Mouse (Mus musculus) cortical plate, adult 2 months (tissue): ENCODE measurements around the gene Gm3043. TPM values are rescaled to one million over a fixed set of nuclear protein-coding genes. Genes with fewer than 3 reads are reported as not detected.
"Not testable (repeated sequence)": the region's sequence is repeated elsewhere in the genome, so short reads cannot be mapped to it uniquely, and the experiment has no call there.

Experiments used
- H3K27ac ChIP-seq: fragments of 200-500 bp; 2 replicates; pipeline ENCODE4 v1.5.1; 2012; ENCODE audit warnings: low read length, control low read depth, inconsistent platforms; ENCODE audit not compliant: insufficient read depth
- H3K4me1 ChIP-seq: fragments of 200-500 bp; 2 replicates; pipeline ENCODE4 v1.6.1; 2011; ENCODE audit warnings: low read length; ENCODE audit not compliant: control insufficient read depth, insufficient read depth
- H3K4me3 ChIP-seq: fragments of 200-500 bp; 2 replicates; pipeline ENCODE4 v1.5.1; 2011; ENCODE audit warnings: mild to moderate bottlenecking, low read length, control low read depth; ENCODE audit not compliant: insufficient read depth
- polyA plus RNA-seq: library from polyadenylated mRNA; depleted of rRNA; stranded (reverse); fragments of >200 nt; gene quantifications from 2 replicates; pipeline ENCODE4 v1.2.3, GENCODE M21; 2012; rRNA removed

Gm3043 gene
- polyA plus RNA-seq = not detected in 2 replicates

DNA sequence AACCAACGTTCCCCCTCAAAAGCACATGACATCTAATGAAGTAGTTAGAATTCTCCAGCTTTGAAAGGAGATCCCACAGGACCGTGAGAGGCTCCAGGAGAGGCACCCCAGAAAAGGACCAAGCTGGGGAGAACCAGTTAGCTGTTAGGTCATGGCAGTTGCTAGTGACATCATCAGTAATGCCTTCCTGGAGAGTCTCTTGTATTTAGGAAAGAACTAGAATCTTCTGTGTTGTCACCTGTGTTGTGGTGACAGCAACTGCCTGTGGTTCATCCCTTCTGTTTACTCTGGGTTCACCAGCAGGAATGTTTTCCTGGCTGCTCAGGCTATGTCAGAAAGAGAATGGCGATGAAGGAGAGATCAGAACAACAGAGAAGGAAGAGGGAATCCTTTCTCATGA is at the start of gene Gm3043:
TSS of gene Gm3043 (plus strand) at position 301 of the 400 bp plus-strand sequence.
- not testable (repeated sequence) for H3K4me1 ChIP-seq, H3K27ac ChIP-seq, H3K4me3 ChIP-seq

DNA sequence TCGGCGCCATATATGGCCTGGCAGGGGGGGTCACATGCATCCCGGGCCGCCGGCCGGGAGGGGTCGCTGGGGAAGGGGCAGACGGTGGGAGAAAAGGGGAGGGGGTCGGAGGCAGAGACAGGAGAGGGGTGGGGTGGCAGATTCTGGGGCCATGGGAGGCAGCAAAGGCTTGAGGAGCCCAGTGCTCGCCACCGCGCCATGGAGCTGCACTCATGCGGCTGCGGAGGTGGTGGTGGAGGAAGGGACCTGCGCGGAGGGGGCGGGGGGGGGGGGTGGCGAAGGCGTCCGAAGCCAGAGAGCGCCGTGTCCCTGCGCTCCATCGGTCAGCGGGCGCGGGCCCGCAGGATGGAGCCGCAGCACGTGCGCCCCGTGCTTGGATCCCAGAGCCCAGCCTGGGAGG is 36.9 kb upstream of the Gm3043 start, which contains the start of gene Gm3020:
TSS of gene Gm3020 (plus strand) at position 301 of the 400 bp plus-strand sequence.
- not testable (repeated sequence) for H3K4me1 ChIP-seq, H3K27ac ChIP-seq, H3K4me3 ChIP-seq

Other genes with a start within 250 kb of the Gm3043 start
- not detected in 2 replicates for gene Gm10408, start 239.4 kb upstream of the Gm3043 start, polyA plus RNA-seq
- gene Gm3012, start 54.3 kb upstream of the Gm3043 start, polyA plus RNA-seq = not detected in 2 replicates
- 1.2 and 1.3 TPM in 2 replicates for gene Gm3020, start 36.8 kb upstream of the Gm3043 start, polyA plus RNA-seq
- gene Gm3002, start 121.3 kb downstream of the Gm3043 start, polyA plus RNA-seq = 1.5 TPM in 2 replicates
- 0.15 TPM in 1 of 2 replicates, not detected in the other for gene Gm3033, start 157.5 kb downstream of the Gm3043 start, polyA plus RNA-seq
- 0.15 TPM in 1 of 2 replicates, not detected in the other for gene Gm2916, start 195.4 kb downstream of the Gm3043 start, polyA plus RNA-seq
- not detected in 2 replicates for gene Gm3029, start 243.0 kb downstream of the Gm3043 start, polyA plus RNA-seq